Mouse (Mus musculus) cerebellum, postnatal 25 days (tissue): ENCODE results near the gene Ppp2r3a.
A peak's percentile ranks its signal among the peaks of the same experiment; 100 is the strongest.

Source experiments
- DNase-seq, 2 experiments: peaks; one replicate each; pipeline ENCODE4 v3.0.0; 2021; ENCODE audit warnings: mixed read lengths in 2 of 2

Ppp2r3a gene

GRCm38 (mm10) chr9:101073987-101074331, 177.6 kb downstream of the Ppp2r3a start, which contains the start of gene Msl2:
Gene Msl2 (plus strand): TSS chr9:101074101.
- DNase-seq, result no peak

- DNase-seq, result peak; percentile 99 to 100
Observed at GRCm38 (mm10) chr9:101073041-101073986, 178.3 kb downstream of the Ppp2r3a start.

- no peak for DNase-seq
Observed at GRCm38 (mm10) chr9:101072506-101072905, 179.1 kb downstream of the Ppp2r3a start.

- no peak for DNase-seq
Observed at GRCm38 (mm10) chr9:101069781-101070180, 181.8 kb downstream of the Ppp2r3a start.

DNA sequence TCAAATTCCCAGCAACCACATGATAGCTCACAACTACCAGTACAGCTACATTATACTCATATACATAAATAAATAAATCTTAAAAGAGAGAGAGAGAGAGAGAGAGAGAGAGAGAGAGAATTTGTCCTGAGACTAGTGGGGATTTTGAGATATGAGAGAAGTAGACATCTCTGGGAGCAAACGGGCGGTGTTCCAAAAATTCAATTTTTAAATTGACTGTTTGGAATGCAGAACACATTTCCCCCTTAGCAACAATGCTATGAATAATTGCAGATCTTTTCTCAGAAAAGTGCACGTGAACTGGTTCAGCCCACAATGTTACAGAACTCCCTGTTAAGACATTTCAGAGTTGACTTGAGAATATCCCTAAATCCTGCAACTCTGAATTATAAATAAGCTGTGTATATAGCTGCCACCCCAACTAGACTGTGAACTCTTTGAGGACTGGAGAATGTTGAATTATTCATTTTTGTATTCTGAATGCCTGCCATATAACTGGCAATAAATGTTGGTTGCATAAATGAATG, 186.5 kb downstream of the Ppp2r3a start:
- no peak for DNase-seq

- DNase-seq, result no peak
Observed at GRCm38 (mm10) chr9:101062253-101062780, 189.3 kb downstream of the Ppp2r3a start.

DNA sequence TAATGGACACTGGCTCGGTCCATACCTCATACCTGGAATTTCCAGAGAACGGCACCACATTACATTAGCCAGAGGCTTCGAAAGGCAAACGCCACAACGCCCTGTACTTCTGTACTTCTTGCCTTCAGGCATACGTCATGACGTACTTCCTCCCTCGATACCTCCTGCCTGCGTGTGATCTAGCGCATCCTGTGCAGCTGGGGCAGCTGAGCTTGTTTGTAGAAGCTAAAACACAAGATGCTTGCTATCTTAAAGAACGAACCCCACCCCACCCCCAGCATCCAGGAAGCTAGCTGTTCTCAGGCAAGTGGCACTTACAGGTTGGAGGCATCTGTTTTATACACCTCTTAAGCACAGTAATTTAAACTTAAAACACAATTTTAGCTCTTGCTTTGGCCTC, 190.6 kb downstream of the Ppp2r3a start:
- no peak for DNase-seq

DNA sequence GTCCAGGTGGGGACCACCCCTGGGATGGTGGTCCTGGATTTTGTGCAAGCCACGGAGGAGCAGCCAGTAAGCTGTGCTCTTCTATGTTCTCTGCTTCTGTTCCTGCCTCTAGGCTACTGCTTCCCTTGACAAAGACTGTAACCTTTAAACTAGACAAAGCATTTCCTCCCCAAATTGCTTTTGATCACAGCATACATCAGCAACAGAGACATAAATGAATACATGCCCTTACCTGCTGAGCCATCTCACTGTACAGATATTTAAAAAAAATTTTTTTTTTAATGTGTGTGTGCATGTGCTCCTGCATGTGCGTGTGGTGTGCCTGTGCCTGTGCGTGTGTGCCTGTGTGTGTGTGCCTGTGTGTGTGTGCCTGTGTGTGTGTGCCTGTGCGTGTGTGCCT, 194.4 kb downstream of the Ppp2r3a start:
- no peak for DNase-seq
